Mouse (Mus musculus) heart, postnatal 0 days (tissue): Measurements from ENCODE around the gene Mdga2.

Experiments
- CTCF ChIP-seq: IDR thresholded peaks from 2 replicates; pipeline ENCODE4 v1.5.1; 2016; ENCODE audit warnings: antibody characterized with exemption, control low read depth, low read depth
- EP300 ChIP-seq: IDR thresholded peaks from 2 replicates; pipeline ENCODE4 v1.6.1; 2016; ENCODE audit warnings: antibody characterized with exemption, low read depth

DNA sequence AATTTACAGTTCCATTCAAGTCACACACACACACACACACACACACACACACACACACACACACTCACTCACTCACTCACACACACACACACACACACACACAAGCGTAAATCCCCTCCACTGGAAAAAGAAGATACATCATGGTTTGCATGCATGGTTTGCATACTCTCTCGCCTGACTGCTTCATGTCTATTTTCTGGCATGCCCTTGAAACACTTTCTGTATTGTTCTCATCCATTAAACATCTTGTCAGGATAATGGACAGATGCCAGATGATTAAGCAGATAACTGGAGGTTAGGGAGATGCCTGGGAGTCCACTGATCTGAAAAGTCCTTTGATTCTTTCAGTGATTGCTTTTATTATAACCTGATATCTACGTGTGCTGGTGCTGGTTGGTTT, 665.5 kb downstream of the Mdga2 start:
- TF ChIP-seq EP300 (no peak), CTCF (no peak)
